Mouse (Mus musculus): Measurements from ENCODE around the gene Rtn4ip1.

Gene Rtn4ip1

GRCm38 (mm10) chr10:44002004-44002940, 100.7 kb downstream of the Rtn4ip1 start:
- DNase-seq (ENCODE audit: low spot score), result no peak

- no peak for DNase-seq (ENCODE audit: low spot score)
Observed at GRCm38 (mm10) chr10:44002995-44003524, 101.5 kb downstream of the Rtn4ip1 start.

- DNase-seq (ENCODE audit: low spot score), result peak; percentile 42
Observed at GRCm38 (mm10) chr10:44003551-44004151, 102.0 kb downstream of the Rtn4ip1 start.

GRCm38 (mm10) chr10:44004221-44004751, 102.7 kb downstream of the Rtn4ip1 start:
- DNase-seq (ENCODE audit: low spot score), result peak; percentile 21

GRCm38 (mm10) chr10:44005677-44006641, 104.4 kb downstream of the Rtn4ip1 start:
- DNase-seq (ENCODE audit: low spot score), result peak; percentile 7

Measured in ovary, postnatal 10 days (tissue).